Mouse (Mus musculus) megakaryocyte, embryonic 14.5 days (primary cell): ENCODE measurements around the gene Fhdc1.

ENCODE experiments used
- FLI1 ChIP-seq: IDR thresholded peaks from 2 replicates; pipeline ENCODE4 v1.6.1; 2012; ENCODE audit warnings: low read length, inconsistent platforms, mixed read lengths
- GATA1 ChIP-seq: IDR thresholded peaks from 3 replicates; pipeline ENCODE4 v1.6.1; 2012; ENCODE audit warnings: mixed read lengths, low read length, inconsistent platforms, borderline replicate concordance

DNA sequence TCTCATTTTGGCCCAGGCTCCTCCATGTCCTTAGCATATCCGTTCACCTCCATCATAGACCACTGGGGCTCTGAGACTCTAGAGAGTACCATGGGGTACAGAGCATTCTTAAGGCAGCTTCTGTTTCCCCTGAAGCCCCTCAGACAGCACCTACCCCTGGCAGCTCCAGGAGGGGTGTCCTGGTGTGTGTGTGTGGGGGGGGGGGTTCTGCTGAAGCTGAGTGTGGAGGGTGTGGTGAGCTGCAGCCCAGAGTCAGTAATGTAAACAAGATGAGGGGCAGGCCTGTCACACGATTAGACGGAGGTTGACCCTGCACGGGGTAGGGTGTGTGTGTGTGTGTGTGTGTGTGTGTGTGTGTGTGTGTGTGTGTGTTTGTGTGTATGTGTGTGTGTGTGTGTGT, 18.5 kb downstream of the Fhdc1 start:
- no peak for TF ChIP-seq GATA1
- no peak for TF ChIP-seq FLI1
